Mouse (Mus musculus) CD4-positive, CD25-positive, alpha-beta regulatory T cell (primary cell): ENCODE results near the gene Ckap2l. TPM values are rescaled to one million over a fixed set of nuclear protein-coding genes. Genes with fewer than 3 reads are reported as not detected.

ENCODE experiments used
- polyA plus RNA-seq: library from polyadenylated mRNA; unstranded; fragments of 100-300 nt; shearing (Covaris generic); gene quantifications from one replicate; pipeline ENCODE4 v1.2.1, GENCODE M21; 2017

Gene Ckap2l
- polyA plus RNA-seq, result 1.9 TPM

GRCm38 (mm10) chr2:129296671-129297588 is at the start of gene Ckap2l:
TSS of gene Ckap2l (minus strand) at chr2:129297212.

GRCm38 (mm10) chr2:129309836-129310235 is 12.8 kb upstream of the Ckap2l start, which contains the start of gene Il1a:
TSS of gene Il1a (minus strand) at chr2:129309972.

Other genes with a start within 250 kb of the Ckap2l start
- gene Vinac1, start 249.0 kb downstream of the Ckap2l start, polyA plus RNA-seq, result 0.25 TPM
- gene Ttl, start 231.3 kb downstream of the Ckap2l start, polyA plus RNA-seq, result 2.9 TPM
- 36.3 TPM for gene Polr1b, start 196.2 kb downstream of the Ckap2l start, polyA plus RNA-seq
- 27.9 TPM for gene Chchd5, start 167.5 kb downstream of the Ckap2l start, polyA plus RNA-seq
- gene Slc20a1, start 98.4 kb downstream of the Ckap2l start, polyA plus RNA-seq, result 51.7 TPM
- gene Il1a, start 12.8 kb upstream of the Ckap2l start, polyA plus RNA-seq, result 0.10 TPM
- gene Il1b, start 73.9 kb upstream of the Ckap2l start, polyA plus RNA-seq, result not detected
- 0.12 TPM for gene F830045P16Rik, start 239.4 kb upstream of the Ckap2l start, polyA plus RNA-seq